Mouse (Mus musculus): ENCODE measurements around the gene Esrrb.

DNA sequence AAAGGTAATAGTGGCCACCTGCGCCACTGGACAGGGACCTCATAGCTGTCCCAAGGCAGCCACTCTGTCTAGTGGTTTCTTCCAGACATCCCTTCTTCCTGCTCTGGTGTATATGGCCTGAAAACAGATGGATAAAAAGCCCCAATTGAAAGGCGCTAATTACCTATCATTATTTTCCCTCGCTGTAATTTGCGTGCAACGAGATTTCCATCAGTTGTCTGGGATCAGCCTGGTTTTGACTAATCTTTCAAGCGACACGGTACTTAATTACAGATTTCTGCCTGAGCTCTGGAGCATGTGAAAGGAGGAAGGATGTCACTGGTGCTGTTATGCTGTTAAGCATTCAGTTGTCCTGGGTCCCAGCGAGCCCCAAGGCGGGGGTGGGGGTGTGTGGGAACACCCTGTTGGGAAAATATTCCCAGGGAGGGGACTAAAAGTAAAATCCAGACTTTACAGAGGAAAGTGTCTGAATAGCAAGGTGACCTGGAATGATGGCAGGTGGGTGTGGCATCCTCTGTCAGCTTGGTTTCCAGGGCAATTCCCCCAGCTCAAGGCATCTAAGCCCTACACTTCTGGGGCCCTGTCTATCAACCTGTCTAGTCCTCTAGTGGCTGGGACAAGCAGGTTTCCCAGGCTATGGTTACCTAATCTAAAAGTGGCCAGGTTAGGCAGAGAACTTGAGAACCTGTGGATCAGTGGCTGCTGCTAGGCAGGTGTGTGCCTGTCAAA lies 102.0 kb downstream of the Esrrb start:
- TF ChIP-seq GATA1 (IDR thresholded peaks at IDR 0.05; ENCODE audit: low read length) = no peak
- TF ChIP-seq TAL1 (IDR thresholded peaks at IDR 0.05; ENCODE audit: low read length) = no peak

Data from erythroblast, embryonic 14.5 days (primary cell).